Mouse (Mus musculus): ENCODE measurements around the gene Vsig8.

The Vsig8 gene

DNA sequence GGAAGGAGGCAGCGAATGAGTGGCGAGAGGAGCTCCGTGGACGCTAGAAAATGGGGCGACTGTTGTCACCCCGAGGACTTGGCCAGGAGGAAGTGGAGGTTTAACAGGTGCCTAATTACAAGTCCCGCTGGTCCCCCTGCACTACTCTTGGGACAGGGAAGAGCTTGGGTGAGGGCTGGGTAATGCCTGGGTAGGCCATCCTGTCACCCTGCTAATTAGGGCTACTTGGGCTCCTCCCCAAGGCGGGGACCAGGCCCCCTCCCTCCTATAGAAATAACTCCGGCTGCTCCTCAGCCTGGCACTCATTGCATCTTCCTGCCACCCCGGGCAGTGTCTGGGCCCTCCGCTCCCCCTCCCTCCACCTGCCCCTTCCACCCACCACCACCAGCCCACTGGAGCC is at the start of gene Vsig8:
Gene Vsig8 (plus strand): TSS at position 301 of the 400 bp plus-strand sequence.
- no peak for DNase-seq (ENCODE audit: low read depth, low spot score)

DNA sequence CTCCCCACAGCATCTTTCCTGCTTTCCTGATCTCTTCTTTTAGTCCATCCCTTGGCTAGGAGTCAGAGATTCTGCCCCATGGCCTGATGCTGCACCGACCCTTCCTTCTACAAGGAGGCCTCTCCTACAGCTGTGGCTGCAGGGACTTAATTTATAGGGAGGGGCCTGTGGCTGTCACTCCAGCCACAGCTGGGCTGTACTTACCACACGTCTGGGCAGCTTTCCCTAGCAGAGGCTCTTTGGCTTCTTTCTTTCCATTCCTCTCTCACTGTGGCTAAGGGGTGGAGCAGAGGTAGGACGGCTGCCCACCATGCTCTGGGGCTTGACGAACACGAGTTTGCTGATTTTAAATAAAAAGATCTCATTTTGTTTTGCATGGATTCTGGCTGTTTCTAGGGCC is 48.7 kb upstream of the Vsig8 start:
- DNase-seq (ENCODE audit: low read depth, low spot score) = no peak

DNA sequence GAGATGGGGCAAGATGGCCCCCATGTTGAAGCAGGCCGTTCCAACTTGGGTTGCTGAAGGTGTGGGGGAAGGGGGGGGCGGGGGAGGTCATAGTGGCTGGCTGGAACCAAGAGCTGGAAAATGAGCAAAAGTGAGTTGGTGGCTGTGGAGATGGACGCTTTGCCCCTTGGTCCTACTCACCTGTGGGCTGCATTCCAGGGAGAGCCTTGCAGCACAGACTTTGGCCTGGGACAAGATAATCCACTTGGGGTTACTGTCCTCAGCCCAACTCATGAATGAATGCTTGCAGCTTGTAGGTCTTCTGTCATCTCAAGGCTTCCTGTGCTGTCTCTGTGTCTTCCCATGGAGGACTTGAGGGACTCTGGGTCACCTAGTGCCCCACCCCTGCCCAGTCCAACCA is 48.0 kb upstream of the Vsig8 start:
- no peak for DNase-seq (ENCODE audit: low read depth, low spot score)

DNA sequence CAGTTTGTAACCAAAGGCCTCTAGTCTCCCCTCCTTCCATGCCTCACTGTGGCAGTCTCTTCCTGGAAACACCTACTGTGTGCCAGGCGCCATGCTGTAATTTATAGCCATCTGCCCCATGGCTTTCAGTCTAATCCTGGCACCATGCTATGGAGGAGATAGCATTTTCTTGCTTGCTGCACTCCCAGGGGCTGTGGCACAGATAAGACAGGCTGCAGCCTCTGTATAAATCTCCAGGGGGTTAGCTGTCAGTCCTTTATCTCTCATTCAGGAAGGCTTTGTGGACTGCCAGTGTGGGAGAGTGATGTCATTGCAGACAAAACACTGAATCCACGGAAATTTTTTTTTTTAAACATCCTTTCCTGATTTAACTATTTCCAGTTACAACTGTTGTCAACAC is 47.6 kb upstream of the Vsig8 start:
- DNase-seq (ENCODE audit: low read depth, low spot score) = no peak

DNA sequence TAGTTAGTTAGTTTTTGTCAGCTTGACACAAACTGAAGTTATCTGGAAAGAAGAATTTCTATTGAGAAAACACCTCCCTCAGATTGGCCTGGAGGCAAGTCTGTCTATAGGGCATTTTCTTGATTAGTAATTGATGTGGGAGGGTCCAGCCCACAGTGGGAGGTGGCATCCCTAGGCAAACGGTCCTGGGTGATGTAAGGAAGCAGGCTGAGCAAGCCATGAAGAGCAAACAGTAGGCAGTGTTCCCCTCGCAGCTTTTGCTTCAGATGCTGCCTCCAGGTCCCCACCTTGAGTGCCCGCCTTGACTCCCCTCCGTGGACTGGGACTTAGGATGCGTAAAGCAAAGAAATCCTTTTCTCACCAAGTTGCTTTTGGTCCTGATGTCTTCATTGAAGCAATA is 46.5 kb upstream of the Vsig8 start:
- no peak for DNase-seq (ENCODE audit: low read depth, low spot score)

DNA sequence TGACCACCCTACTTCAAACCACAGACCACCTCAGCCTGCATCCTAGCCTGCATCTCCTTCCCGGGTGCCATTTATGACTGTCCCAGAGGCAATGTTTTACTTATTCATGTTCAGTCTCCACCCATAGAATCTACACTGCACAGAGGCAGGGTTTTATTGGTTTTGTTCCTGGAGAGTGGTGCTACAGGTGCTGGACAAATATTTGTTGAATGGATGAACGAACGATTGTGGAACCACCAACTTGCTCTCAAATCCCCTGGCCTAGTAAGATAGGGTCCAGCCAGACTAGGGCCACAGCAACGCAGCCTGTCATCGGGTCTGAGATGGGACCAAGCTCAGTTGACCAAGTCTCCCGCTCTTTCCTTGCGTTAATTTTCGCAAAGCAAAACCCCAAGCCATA is 45.8 kb upstream of the Vsig8 start:
- no peak for DNase-seq (ENCODE audit: low read depth, low spot score)

DNA sequence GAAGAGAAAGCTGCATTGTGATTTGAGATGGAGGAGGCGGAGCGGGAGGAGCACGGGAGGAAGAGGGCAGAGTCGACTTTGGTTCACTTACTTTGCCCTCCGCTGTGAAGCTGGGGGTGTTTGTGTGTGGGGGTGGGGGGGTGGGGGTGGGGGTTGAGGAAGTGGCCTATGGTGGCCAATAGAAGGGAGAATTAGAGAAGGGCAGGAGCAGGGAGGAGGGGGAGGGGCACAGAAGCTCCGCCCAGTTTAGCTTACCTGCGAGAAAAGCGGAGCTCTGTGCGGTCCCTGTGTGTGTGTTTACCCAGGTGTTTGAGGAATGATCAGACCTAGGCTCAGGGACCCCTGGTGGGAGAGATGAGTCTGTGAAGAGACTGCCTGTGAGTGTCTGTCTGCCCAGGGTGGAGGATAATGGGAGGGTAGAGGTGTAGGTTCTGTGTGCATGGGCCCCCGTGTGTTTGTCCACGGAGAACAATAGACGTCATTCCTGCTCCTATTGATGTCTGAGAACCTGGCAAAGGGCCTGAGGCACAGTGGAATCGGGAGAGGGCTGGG is 45.2 kb upstream of the Vsig8 start:
- DNase-seq (ENCODE audit: low read depth, low spot score) = no peak

DNA sequence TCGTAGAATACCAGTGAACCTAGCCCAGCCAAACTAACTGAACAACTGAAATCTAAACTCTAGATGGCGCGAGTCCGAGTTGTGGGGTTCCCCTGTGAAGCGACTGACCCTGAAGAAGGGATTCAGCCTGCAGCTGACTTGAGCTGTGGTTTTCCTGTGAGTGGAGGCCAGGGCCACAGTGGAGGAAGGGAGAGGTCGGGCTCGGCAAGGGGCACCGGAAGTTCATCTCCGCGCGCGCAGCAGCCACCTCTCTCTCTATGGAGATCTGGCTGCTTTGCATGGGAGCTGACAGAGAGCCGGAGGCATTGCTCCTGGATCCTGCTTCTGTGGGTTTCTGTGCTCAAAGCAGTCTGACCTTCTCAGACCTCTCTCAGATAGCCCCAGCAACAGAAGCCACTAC is 42.8 kb upstream of the Vsig8 start:
- peak; percentile 80 for DNase-seq (ENCODE audit: low read depth, low spot score)

DNA sequence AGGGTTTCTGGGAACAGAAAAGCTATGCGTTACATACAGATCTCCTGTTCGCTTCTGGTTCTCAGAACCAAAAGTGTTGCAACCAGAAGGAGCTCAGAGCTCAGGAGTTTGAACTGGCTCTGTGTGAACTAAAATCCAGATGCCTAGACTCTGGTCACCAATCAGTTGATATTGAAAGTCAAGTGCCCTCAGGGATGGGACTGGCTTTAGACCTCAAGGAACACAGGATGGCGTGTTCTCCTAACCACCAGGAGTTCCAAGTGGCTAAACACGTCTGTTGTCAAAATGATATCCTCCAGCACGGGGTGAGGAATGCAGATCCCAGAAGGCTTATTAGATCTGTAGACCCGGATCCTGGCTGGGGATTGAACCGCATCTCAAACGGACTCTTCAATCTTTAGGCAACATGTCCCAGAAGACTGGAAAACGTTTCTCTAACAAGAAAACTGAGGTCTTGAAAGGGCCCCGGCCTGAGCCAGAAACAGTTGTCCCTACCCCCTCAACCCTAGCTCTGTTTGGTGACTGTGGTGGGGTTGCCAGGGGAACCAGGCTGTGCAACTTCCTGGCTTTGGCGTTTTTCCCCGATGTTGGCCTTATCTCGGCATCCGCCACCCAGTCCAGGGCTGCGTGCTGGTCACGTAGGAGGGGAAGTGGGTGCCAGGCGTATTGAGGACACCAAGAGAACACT is 42.1 kb upstream of the Vsig8 start:
- DNase-seq (ENCODE audit: low read depth, low spot score) = peak; percentile 89

DNA sequence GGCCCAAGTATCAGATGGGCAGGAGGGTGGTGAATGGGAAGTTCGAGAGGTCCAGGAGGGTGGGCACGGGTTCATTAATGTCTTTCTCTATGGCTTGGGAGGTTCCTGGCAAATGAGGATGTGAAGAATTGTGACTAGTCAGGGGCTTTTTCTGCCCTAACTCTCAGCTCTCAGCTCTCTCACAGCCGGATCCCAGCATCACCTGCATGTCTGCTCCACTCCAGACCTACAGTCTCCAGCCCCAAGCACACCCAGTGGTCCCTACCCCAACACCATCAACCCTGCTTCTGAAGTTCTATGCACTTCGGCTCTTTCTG is 41.6 kb upstream of the Vsig8 start:
- DNase-seq (ENCODE audit: low read depth, low spot score) = no peak

DNA sequence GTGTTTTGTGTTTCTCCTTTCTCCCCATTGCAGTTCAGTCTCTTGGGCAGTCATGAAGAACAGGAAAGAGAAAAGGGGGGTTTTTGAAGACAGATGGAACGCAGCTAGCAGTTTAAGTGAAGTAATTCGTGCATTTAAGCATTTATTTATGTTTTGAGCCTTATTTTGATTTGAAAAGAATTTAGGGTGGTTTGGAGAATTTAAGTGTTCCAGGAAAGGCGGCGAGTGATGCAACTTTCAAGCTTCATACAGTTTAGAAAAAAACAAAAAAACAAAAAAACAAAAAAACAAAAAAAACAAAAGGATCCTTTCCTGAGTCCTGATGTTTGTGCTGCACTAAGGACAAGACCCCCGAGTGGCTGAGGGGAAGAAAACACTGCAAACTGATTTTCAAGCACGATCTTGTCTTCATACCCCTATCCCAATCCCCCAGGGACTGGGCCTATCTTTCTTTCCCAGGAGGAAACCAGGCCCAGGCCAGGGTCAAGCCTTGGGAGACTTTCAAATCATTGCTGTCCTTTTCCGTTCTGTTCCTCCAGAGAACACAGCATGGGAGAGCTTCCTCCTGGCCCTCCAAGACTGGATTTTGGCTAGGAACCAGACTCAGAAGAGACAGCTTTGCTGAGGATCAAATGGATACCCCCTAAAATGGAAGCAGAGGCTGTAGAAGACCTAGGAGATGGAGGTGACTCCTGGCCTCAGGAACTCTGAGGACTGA is 41.0 kb upstream of the Vsig8 start:
- DNase-seq (ENCODE audit: low read depth, low spot score) = no peak

DNA sequence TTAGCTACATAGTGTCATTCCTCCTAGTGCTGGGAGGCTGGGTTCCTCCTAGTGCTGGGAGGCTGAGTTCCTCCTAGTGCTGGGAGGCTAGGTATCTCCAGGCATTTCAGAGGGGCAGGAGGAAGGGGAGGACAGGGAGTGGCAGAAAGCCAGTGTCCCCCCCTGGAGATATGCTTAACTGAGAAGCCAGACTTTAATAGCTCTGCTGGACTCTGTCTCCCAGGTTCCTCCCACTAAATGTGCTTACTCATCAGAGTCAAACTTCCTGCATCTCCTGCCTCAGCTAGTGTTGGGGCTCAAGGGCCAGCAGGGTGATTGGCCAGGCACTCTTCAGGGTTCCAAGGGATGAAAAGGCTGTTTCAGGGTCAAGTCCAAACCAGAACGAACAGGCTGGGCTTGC is 40.3 kb upstream of the Vsig8 start:
- DNase-seq (ENCODE audit: low read depth, low spot score) = no peak

DNA sequence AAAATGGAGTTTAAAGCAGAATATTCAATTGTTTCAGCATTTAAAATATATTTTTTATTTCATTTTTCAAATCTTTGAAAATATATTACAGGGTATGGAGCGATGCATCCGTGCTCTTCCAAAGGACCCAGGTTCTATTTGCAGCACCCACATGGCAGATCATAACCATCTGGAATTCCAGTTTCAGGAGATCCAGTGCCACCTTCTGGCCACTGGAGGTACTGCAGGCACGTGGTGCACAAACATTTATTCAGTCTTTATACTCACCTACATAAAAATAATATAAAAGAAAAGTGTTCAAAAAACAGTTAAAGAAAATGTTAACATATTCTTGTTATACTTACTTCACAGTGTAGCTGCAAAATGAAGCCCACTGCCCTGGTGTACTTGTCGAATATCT is 37.7 kb upstream of the Vsig8 start:
- no peak for DNase-seq (ENCODE audit: low read depth, low spot score)

DNA sequence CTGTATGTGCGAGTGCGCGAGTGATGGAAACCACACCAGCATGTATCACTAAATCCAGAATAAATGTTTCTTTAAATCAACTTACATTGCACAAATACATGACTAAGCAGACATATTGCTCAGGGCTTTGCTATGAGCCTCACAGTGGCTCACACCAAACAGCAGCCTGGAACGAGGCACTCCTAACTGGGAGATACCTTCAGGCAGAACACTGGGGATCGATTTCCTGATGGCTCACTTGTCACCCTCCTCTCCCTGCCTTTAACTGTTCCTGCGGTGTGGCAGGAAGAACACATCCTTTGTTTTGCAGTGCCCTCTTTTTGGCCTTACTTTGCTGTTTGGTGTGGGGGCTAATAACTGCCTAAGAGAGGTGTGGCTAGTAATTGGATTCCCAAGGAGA is 36.1 kb upstream of the Vsig8 start:
- no peak for DNase-seq (ENCODE audit: low read depth, low spot score)

DNA sequence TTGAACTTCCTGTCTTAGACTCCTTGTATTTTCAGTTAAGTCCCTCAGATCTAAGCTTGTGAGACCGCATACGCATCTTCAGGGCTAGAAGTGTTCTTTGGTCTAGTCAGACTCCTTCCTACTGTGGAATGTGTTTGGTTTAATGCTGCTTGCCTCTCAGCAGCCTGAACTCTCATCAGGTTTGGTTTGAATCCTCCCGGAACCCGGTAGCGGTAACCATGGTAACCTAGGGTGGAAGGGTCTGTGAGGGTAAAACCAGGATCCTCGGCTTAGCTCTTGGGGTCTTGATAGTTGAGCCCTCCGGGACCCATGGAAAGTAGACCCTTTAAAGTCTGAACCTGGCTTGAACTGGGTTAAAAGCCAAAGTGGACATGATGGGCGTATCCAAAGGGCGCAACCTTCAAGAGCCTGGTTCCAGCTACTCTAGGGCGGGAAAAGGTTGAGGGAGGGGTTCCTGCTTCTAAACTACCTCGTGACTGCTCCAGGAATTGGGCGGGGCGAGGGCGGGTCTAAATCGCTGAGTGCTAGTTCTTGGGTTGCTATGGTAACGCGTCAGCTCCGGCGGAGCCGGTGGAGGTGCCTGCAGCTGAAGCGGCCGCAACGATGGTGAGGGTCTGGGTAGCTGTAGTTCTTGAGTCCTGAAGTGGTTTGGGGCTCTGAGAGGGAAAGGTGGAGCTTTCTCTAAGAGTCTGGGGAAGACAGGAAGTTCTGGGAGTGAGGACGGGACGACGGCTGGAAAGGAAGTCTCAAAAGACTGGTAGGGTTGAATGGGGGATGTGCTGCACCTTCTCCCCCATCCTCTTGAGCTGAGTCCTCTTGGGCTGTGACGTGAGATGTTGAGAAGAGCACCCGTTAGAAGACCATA is 34.9 kb upstream of the Vsig8 start, which contains the start of gene Cfap45:
Gene Cfap45 (plus strand): TSS at position 226 of the 865 bp plus-strand sequence.
- peak; percentile 94 for DNase-seq (ENCODE audit: low read depth, low spot score)

DNA sequence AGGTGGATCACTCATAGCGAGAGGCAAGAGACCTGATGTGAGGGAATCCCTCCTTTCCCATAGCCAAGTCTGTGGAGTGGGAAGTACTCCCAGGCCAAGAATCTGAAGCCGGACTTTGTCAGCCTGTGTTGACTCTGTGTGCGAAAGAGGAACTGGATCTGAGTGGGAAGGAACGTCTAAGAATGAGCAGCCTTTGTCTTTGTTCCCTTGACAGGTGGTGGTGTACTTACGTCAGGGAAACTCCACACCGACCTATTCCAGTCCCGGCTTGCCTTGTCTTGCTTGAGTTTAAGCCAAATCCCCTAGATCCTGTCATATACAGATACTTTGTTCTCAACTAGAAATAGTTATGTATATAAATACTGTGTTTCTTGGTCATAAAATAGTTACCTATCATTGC is 33.2 kb upstream of the Vsig8 start:
- DNase-seq (ENCODE audit: low read depth, low spot score) = no peak

DNA sequence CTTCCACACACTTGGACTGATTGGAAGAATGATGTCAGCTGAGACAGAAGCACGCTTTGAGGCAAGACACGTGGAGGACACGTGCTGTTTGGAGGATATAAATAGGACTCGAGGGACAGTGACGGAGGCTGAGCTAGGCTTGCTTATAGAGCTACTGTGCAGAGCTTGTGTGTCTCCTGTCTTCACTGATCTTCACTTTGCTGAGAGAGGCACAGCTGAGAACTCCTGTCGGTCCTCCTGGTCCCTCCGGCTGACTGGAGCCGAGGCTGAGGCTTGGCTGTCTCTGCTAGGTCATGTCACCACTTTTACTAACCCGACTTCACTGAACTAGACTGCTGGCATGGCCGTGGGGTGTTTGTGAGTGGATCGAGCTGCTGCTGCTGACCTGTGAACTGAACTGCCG is 32.0 kb upstream of the Vsig8 start:
- peak; percentile 4 for DNase-seq (ENCODE audit: low read depth, low spot score)

DNA sequence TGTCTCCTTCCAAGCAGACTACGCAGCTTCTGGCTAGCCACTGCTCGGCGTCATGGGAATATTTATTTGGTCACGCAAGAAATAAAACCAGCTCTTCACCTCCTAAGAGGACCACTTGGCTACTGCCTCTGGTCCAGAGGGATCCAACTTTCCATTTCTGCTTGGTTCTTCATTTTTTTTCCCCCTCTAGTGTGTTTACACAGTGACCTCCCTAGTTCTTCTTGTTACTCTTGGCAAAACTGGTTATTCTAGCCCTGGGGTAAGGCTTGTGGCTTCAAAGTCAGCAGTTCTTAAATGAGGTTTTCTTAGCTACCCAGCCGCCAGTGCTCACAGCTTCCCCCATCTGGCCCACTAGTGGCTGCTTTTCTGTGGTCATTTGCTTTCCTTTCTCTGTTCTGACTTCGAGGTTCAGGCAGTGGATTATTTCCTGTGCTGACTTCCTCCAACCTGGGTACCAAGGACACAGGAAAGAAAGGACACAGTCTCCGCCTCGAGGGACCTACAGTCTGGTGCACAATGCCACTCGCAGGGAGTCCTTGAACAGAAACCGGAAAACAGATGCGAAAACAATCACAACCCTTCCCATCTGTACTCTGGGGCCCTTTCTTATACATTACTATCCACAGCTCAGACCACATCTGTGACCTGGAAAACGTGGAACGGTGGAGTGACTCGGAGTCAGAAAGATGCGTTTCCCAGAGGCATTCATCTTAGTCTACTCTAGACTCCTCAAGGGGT is 30.5 kb upstream of the Vsig8 start:
- peak; percentile 69 for DNase-seq (ENCODE audit: low read depth, low spot score)

DNA sequence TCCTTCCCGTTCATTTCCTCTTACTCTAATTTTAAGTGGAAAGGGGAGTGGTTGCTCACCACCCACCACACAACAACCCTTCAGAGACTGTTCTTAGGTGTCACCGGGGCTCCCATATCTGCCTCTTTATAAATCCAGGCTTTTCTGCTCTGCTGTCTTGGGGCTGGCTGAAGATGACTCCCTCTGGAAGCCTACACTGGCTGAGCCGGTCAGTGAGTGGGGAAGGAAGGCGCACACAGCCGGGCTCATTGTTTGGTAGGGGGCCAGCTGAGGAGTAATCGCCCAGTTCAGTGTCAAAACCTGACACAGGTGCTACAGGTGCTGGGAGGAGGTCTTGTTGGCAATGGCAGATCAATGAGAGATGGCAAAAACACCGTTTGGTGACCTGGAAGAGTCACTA is 29.8 kb upstream of the Vsig8 start:
- DNase-seq (ENCODE audit: low read depth, low spot score) = peak; percentile 40

DNA sequence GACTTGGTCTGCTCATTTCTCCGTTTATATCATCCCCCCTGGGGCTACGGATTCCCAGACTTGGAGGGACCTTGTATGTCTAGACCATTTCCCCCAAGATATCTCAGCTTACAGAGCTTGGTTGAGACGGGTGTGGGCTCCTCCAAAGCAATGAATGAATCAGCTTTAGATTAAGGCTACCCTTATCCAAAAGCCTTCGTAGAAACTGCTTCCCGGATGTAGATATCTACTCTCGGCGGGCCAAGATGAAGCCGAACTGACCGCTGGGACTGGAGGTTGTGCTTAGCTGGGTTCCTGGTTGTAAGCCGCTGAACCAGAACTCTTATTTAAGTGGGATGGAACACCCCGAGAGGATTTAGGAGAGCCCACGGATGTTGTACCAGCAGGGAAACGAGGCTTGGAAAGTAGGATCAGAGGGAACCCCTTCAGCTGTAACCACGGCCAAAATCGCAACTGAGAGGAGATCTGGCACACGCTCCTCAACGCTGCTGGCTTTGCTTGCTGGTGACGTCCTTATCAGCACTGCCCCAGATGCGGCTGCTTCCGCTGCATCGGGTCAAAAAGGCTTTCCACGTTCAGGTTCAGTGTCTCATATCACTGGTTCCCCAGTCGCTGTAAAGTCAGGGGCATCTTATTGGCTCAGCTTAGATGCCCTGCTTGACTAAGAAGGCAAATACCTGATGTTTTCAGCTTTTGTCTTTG is 29.2 kb upstream of the Vsig8 start:
- peak; percentile 67 for DNase-seq (ENCODE audit: low read depth, low spot score)

DNA sequence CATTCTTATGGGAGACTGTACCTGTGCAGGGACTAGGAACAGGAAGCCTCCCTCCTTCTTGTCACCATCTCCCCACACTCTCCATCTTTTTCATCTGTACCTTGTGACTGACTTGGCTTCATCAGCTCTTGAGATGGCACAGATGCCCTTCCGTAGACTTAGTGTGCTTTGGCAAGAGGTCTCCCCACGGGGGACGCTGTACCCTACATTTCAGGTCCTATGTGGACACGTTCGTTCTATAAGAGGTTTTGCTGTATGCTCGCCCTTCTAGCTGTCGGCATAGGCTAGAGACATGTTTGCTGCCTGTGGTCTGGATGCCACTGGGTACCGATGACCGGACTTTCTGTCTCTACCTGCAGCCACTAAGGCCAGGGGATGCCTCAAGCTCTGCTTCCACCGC is 28.3 kb upstream of the Vsig8 start:
- DNase-seq (ENCODE audit: low read depth, low spot score) = no peak

Data from CD4-positive helper T cell, adult 2 months (primary cell).